Mouse (Mus musculus): ENCODE data around the gene Cxxc4.

DNA sequence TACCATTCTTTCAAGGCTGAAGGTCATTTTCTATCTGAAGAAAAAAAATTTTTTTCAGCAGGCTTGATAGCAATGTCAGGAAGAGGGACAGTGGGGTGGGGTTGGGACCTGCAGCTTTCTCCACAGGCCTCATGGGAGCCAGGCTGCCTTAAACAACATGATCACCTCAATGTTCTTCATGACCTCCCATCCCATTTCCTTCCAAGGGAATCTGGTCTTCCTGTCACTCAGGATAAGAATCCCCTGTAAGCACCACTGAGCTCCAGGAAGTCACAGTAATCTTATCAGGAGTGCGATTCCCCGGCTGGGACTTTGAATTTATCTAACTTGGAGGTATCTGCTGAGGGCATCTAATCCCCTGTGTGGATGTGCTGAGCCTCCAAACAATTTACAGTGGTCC, 17.9 kb downstream of the Cxxc4 start:
- TF ChIP-seq ZNF384 (IDR thresholded peaks at IDR 0.05; ENCODE audit: low read depth, low read length) = no peak
- TF ChIP-seq HCFC1 (IDR thresholded peaks at IDR 0.05; ENCODE audit: borderline replicate concordance, insufficient read depth, low read length) = no peak
- TF ChIP-seq MAFK (IDR thresholded peaks at IDR 0.05; ENCODE audit: insufficient read depth, low read depth, low read length) = no peak
